Mouse (Mus musculus): ENCODE results near the gene Nwd2.

Gene Nwd2

DNA sequence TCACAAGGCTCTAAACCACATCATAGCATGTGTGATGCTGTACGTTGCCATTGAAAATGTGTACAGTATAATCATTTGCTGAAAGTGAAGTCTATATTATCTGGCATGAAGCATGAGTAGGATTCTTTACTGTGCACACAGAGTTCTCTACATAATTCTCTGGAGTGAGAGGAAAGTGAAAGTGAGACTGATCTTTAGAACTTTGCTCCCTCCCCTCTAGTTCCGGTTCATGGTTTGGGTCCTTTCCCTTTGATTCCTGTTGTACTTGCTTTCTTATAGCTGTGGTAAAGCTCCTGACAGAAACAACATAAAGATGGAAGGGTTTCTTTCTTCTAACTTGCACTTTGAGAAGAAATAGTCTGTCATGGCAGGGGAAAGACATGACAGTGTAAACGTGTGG, 107.0 kb downstream of the Nwd2 start:
- no peak for DNase-seq

DNA sequence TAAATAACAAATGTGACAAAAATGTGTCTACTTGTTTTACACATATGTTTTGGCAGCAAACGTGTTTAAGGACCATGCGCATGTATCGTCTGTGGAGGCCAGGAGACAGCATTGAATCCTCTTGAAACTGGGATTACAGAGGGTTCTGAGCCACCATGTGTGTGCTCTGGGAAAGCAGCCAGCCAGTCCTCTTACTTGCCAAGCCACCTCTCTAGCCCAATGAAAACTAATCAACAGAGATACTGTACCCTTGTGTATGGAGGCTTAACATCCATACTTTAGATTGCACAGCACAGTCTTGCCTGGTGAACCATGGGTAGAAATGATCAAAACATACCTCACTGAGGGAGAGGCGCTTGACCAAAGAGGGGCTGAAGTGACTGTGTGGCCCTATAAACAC, 117.0 kb downstream of the Nwd2 start:
- no peak for DNase-seq

DNA sequence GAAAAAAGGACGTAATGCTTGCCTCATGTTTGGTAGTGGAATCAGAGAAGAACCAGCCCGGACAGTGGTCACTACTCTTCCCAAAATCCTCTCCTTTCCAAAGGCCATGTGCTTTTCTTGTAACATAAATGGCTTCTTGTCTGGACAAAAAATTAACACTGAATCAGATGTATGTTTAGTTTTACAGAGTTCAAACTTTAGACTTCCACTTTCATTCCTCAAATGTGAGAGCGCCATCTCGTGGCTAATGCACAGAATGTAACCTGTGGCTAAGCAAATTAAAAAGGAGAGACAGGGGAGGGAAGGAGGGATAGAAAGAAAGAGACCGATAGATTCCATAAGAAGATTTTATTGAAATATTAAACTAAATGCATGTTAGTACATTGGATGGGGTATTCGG, 117.8 kb downstream of the Nwd2 start:
- DNase-seq: peak; percentile 74

DNA sequence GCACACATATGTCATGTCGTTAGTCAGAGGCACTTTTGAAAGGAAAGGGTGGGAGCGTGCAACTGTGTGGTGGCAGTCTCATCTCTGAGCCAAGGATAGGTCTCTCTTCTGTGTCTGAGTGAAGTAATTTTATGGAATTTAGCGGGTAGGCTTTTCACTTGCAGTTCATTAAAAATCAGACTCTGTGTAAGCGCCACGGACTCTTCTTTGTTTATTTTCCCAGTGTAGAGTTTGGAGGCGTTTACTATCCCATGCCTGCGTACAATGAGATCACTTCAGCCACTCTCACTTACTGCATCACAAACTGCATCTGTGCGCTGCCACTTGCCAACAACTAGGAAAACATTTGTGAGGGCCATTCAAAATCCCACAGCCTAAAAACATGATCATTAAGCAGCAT, 118.6 kb downstream of the Nwd2 start:
- no peak for DNase-seq

DNA sequence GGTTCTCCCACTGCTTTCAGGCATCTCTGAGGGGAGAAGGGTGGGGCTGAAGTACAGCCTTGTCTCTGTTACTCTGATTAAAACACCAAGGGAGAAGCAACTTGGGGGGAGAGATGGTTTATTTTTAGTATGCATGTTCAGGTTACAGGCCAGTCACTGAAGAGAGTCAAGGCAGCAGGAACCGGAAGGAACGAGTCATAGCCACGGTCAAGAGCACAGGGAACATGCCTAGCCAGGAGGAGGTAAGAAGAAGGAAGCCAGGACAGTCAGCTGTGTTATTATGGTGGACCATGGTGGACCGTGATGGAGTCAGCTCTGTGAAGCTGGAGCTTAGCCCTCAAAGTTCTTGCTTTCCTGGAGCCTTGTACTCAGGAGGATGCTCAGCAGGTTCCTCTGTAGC, 119.3 kb downstream of the Nwd2 start:
- DNase-seq: no peak

DNA sequence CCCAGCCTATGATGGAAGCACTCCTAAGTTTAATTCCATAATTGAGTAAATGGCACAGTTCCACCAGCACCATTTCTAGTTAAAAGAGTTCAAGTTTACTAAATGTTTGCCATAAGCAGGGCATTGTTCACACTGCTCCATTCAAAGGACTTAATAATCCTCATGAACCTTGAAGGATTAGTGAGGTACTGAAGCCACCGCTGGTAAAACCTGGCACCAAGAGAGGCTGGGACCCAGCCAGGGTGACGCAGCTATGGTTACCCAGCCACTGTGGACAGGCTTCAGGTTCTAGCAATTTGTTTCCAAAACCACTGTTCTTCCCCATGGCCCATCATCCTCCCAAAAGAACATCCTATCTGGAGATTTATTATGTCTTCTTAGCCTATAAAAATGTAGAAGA, 124.1 kb downstream of the Nwd2 start:
- no peak for DNase-seq

DNA sequence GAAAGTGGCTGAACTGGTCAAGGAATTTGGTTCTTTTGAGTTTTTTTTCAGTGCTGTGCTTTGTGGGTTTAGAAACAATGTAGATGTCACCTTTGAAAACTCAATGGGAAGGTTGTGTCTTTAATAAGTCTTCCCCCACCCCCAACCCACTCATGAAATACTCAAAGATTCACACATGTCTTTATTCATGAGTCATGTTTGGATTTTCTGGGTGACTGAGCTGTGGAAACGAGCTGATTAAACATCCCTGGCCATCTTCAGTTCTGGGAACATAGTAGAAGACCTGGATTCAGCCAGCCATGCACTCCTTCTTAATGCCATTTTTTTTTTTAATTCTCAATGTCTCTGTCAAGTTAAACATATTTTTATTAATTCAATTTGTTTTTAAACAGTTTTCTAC, 124.7 kb downstream of the Nwd2 start:
- no peak for DNase-seq

DNA sequence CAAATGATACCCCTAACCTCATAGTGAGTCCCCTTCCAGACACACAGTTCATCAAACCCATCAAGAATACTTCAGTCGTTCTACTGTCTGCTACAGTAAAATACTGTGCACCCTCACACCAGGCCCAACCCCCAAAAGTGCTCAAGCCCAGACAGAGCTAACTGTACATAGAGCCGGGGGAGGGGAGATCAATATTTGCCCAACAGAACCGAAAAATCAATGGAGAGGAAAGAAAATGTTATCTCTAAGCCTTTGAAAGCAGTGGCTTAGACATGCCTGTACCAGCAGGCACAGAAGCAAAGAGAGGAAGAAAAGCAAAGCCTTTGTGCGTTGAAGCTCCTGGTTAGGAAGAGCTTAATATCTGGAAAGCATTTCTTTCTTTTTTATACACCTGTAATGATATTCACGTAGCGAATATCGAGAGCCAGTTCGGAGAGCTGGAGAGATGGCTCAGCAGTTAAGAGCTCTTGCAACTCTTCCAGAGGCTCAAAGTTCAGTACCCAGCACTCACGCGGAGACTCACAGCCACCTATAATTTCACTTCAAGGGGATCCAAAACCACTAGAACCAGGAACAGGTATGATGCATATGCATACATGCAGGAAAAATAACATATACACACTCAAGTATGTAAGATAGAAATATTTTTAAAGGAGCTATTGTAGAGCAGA, 139.4 kb downstream of the Nwd2 start:
- DNase-seq: no peak

DNA sequence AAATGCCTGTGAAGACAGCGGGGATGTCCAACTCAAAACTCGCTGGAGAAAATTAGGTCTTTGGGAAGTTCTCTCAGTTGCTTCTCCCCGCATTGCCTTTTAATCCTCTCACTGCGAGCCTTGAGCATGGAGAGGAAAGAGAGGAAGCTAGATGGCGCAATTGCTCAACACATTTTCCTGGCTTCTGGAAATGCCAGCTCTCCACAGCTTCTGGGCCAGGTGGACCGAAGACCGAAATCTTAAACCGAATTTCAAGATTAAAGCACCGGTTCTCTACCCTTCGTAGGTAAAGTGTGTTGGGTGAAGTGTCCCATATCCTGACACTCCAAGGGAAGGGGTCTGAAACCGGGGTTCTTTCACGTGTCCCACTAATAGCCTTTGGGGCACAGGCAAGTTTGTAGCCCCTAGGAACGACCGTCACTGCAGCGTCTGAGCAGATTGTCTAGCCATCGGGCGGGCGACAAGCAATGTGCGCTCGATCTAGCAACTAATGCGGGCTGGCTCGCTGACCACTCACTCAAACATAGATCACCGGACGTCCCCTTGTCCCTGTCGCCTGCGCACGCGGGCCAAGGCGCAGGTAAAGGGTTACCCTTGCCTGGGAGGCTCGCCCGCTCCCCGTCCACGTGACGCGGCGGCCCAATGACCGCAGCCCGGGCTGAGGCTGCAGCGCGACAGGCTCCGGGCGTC, 163.1 kb downstream of the Nwd2 start, which contains the start of gene 0610040J01Rik:
Gene 0610040J01Rik, plus strand, starts transcription at position 545 of the 690 bp plus-strand sequence.
- DNase-seq: peak; percentile 75 to 85

DNA sequence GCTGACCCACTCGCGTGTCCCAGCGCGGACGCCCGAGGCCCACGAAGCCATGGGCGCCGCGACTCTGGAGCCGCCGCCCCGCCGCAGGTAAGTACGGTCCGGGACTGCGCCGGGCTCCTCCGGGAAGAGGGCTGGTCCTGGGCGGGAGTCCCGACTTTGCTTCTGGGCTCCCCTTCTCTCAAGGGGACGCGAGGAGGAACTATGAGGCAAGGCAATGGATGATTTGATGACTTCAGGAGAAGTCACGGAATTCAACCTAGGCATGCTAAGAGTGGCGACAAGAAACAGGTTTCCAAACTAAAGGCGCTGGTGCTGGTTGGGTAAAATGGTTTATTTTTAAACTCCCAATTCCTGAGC, 163.6 kb downstream of the Nwd2 start:
- DNase-seq: no peak

DNA sequence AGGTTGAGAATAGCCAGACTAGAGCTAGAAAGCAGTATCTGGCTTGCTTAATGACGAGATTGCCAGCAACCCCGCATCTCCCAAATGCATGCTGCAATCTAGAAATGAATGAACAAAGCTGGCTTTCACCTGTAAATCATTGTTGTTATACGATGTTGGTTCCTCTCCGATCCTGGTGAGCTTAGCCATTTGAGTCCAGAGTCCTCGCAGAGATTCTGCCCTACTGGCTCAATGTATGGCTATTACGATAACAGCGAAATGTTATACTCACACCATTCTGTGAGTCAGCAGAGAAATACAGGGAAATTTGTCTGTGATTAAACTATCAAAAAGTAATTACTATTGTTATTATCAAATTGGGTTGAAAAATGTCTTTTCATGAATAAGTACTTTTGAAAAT, 167.7 kb downstream of the Nwd2 start:
- no peak for DNase-seq

DNA sequence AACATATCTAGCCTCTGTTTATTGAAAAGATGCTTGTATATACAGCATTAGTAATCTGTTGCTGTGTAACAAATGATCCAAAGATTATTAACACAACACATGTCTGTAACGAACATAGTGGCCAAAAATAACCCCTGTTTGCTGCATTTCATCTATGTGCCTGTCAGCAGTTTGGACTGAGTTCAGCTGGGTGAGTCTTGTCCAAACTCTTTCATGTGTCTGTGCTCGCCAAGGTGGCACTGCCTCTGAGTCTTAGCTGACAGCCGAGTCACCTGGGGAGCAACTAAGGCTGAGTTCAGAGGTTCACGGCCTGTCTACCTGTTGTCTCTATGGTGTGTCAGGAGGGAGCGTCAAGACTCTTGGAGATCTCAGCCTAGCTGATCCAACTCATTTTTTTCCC, 168.4 kb downstream of the Nwd2 start:
- no peak for DNase-seq

DNA sequence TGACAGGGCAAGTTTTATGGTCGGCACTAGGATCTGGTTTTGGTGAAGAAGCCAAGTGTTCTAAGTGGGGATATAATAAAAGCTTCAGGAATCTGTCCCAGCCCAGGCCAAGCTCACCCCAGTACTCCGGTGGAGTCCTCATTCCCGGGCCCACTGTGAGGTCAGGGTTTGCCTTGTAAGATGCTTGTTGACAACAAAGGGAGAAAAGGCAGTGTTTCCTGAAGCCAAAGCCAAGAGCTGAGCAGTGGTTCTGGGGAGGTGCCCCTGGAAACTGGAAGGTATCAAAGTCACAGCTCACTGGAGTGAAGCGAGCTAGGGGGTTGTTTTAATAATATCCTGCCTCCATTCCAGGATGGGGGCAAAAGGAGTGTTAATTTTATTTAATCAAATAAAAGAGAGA, 170.1 kb downstream of the Nwd2 start:
- peak; percentile 39 to 45 for DNase-seq

DNA sequence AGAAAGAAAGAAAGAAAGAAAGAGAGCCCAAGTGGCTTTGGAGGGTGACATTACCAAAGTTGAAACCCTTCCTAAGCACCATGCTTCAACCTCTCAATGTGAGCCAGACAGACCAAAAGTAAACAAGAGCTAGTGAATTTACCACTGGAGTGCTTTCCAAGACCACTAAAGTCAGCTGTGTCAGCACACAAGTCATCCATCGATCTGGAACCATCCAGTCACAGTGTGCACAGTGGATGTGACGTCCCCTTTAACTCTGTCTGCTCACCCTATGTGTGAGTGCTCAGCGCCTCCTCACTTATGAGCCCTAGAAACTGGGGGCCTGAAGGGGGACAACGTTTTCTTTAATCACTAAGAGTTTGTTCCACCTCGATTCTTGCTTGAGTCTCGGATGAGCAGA, 170.6 kb downstream of the Nwd2 start:
- DNase-seq: no peak

DNA sequence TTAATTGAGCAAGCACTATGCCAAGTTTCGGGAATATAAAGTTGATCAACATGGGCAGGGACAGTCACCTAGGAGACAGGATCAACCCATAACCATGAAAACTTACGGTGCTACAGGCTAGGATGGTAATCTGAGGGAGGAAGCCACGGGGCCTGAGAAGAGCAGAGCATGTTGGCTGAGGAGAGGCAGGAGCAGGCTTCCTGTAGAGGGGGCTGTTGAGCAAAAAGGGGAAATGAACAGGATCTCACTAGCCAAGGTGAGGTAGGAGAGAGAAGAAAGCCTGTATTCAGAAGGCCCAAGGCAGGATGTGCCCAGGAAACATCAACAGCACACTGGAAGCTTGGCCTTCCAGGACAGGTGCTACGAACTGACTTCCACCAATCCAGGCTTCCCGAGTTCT, 172.3 kb downstream of the Nwd2 start:
- DNase-seq: no peak

DNA sequence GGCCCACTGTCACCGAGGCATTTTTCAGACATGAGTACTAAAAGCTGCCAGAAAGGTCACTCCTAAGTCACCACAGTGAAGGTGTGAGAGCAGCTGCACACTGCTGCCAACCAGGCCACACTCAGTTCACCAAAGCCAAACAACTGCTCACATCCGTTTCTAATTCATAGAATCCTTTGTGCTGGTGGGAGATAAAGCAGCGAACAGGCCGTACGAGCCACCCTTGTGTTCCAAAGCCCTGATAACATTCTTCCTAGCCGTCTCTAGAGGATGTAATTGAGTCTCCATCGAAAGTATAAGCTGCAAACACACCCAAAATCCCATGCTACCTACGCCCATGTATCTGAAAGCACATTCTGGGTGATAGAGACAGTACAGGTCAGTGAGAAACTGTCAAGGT, 173.0 kb downstream of the Nwd2 start:
- DNase-seq: no peak

DNA sequence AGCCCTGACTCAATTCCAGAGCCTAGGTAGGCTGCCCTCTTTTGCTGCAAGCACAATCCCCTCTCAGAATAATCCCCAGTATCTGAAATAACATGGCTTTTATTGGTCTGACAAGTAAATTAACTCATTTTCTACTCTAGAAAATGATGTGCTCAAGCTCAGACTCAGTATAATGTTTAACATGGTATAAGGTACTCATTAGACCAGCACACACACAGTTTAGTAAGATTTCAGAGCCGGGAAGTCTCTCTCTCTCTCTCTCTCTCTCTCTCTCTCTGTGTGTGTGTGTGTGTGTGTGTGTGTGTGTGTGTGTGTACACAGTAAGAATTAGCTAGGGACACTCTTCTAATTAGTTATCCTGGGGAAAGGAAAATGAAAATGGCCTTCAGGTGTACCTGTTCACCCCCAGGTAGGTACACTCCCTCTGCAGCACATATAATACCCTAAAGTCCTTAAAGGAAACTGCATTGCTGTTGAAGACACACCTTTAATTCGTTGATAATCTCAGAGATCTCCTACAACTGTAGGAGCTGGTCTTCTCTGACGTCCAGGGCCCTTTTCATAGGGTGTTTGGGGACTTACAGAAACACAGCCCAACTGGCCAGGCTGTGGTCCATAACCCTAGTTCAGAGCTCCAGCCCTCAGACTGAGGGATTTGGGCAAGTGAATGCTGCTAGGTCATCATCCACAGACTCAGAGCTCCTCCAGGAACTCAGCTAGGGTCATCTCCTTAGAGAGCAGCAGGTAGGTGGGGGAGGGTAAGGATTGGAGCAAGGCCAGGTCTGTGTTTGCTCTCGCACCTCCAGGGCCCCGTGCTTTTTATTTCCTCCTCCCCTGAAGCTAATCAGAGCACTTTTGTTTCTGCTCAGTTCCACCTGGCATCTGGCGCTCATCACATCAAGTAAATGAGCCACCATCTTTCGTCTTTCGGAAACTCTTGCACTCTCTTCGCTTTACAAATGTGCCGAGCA, 174.7 kb downstream of the Nwd2 start:
- DNase-seq: peak; percentile 56 to 65

DNA sequence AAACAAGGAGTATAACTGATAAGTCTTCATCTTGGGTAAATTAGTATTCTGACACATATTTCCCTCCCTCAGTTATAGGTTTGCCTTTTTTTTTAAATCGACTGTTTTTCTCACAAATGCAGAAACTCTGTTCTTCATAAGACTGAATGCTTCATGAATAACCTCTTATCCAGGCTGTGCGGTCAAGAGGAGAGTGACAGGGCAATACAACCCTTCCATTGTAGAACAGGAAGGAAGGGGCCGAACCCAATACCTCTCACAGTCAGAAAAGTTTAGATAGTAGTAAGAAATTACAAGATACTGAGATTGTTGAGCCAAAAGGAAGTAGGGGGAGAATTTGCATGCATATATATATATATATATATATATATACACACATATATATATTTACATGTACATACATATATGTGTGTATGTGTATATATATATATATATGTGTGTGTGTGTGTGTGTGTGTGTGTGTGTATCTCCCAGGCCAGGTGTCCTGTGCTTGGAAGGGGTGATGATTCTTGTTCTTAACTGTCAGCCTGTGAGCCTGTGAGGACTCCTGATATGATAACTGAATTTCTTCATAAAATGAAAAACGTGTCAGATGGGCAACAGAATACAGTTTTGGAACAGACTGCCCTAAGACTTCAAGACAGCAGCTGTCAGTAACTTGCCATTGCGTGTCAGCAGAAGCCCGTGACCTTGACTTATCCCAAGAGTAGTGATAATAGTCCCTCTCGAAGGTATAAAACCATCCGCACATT, 175.9 kb downstream of the Nwd2 start:
- DNase-seq: no peak

DNA sequence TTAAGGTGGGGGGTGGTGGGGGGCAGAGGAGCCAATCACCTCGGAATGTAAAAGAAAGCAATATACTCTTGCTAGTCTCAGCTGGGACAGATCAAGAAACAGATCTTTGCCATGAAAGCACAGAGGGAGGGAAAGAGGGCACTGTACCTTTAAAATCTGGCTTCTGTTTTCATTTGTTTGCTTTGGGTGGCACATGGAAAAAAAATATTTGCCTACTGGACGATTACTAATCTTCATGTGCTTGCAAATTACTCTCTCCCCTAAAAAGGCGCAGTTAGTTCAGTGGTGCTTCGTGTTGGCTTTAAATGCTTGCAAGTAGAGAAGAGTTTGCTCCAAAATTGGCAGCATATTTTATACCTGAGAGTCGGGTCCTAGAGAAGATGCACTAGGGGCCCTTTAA, 177.0 kb downstream of the Nwd2 start:
- DNase-seq: no peak

DNA sequence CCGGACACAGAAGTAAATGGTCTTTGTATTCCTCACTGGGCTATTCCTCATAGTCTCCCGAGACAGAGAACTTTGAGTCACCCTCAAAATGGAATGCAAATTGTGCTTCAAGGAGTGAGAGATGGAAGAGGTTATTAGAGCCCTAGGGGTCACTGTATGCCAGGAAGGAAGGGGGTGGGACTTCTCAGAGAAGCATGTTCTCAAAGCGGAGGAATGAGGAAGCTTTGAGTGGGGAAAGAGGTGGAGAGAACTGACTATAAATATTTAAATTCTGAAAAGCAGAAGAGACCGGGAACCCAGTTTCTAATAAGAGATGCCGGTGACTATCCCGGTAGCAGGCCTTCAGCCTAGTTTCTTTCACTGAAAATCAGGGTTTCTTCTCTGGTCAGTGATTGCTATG, 178.1 kb downstream of the Nwd2 start:
- DNase-seq: no peak

DNA sequence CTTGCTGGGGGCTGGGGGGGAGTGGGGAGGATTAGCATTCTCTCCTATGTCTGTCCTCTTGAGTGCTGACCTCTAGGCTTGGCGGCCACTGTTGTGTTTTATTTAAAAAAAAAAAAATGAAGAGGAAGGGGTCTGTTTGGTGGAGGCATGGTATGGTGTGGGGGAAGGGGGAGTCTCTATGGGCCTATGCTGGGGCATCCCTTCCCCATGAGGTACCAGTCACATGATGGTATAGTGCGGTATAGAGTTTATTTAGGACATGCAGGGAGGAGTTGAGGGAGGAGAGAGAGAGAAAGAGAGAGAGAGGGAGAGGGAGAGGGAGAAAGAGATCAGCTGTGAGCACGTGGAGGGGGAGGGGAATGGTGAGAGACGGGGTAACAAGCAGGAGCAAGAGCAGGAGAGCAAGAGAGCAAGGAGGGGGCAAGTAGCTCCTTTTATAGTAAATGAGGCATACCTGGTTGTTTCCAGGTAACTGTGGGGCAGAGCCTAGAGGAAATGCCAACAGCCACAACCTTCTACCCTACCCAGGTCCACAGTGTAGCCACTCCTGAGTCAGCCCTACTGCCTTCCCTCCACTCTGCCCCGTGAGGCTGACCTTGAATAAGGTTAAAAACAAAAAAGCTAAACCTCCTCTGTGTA, 178.6 kb downstream of the Nwd2 start:
- DNase-seq: peak in 1 of 2 experiments; percentile 45

All from kidney, postnatal 4 days (tissue).